Mouse (Mus musculus) cortical plate, adult 2 months (tissue): Measurements from ENCODE around the gene Tacr1. TPM values are rescaled to one million over a fixed set of nuclear protein-coding genes. Genes with fewer than 3 reads are reported as not detected.
A peak's percentile ranks its signal among the peaks of the same experiment; 100 is the strongest.

Source experiments
- H3K27ac ChIP-seq: fragments of 200-500 bp; 2 replicates; pipeline ENCODE4 v1.5.1; 2012; ENCODE audit warnings: low read length, control low read depth, inconsistent platforms; ENCODE audit not compliant: insufficient read depth
- H3K4me1 ChIP-seq: fragments of 200-500 bp; 2 replicates; pipeline ENCODE4 v1.6.1; 2011; ENCODE audit warnings: low read length; ENCODE audit not compliant: control insufficient read depth, insufficient read depth
- H3K4me3 ChIP-seq: fragments of 200-500 bp; 2 replicates; pipeline ENCODE4 v1.5.1; 2011; ENCODE audit warnings: mild to moderate bottlenecking, low read length, control low read depth; ENCODE audit not compliant: insufficient read depth
- CTCF ChIP-seq: fragments of 200-500 bp; IDR thresholded peaks from 2 replicates; pipeline ENCODE4 v1.5.1; 2011; ENCODE audit warnings: mild to moderate bottlenecking, control low read depth, low read length; ENCODE audit not compliant: insufficient read depth; ENCODE audit errors: extremely low read depth
- POLR2A ChIP-seq: fragments of 200-500 bp; IDR thresholded peaks from 2 replicates; pipeline ENCODE4 v1.6.1; 2011; ENCODE audit warnings: mild to moderate bottlenecking, low read length, control low read depth; ENCODE audit not compliant: insufficient read depth; ENCODE audit errors: extremely low read depth
- polyA plus RNA-seq: library from polyadenylated mRNA; depleted of rRNA; stranded (reverse); fragments of >200 nt; gene quantifications from 2 replicates; pipeline ENCODE4 v1.2.3, GENCODE M21; 2012

The Tacr1 gene
- polyA plus RNA-seq, 1 experiment = 0.94 TPM

- H3K27ac ChIP-seq = no peak overlapping the region
- H3K4me3 ChIP-seq = no peak overlapping the region
- TF ChIP-seq POLR2A = no peak
- TF ChIP-seq CTCF = no peak
- H3K4me1 ChIP-seq = no peaks in the 10 kb centered on the region; the same call in 1 of the 2 replicates
Observed at GRCm38 (mm10) chr6:82525107-82525867, 123.2 kb downstream of the Tacr1 start.

GRCm38 (mm10) chr6:82528631-82529030 is 126.5 kb downstream of the Tacr1 start:
- H3K4me1 ChIP-seq = no peaks in the 10 kb centered on the region; the same call in 1 of the 2 replicates
- TF ChIP-seq POLR2A = no peak
- no peak for TF ChIP-seq CTCF
- no peak overlapping the region for H3K27ac ChIP-seq
- H3K4me3 ChIP-seq = no peak overlapping the region

GRCm38 (mm10) chr6:82536641-82537040 is 134.5 kb downstream of the Tacr1 start:
- no peak overlapping the region for H3K27ac ChIP-seq
- H3K4me3 ChIP-seq = no peak overlapping the region
- H3K4me1 ChIP-seq = no peaks in the 10 kb centered on the region
- TF ChIP-seq CTCF (no peak), POLR2A (no peak)

GRCm38 (mm10) chr6:82549270-82549669 is 147.1 kb downstream of the Tacr1 start:
- no peak for TF ChIP-seq POLR2A
- TF ChIP-seq CTCF = 0 out of 2 replicates have a peak, but pooled peaks have one; percentile 13
- Histone ChIP-seq H3K27ac (no peak overlapping the region), H3K4me3 (no peak overlapping the region), H3K4me1 (no peaks in the 10 kb centered on the region)

- no peaks in the 10 kb centered on the region for H3K4me1 ChIP-seq
Observed at GRCm38 (mm10) chr6:82575445-82575844, 173.3 kb downstream of the Tacr1 start.

GRCm38 (mm10) chr6:82585396-82585795 is 183.3 kb downstream of the Tacr1 start:
- TF ChIP-seq CTCF = no peak
- TF ChIP-seq POLR2A = no peak
- H3K4me3 ChIP-seq = no peak overlapping the region

More at GRCm38 (mm10) chr6:82575445-82575844, 173.3 kb downstream of the Tacr1 start:
- TF ChIP-seq POLR2A (no peak), CTCF (no peak)
- Histone ChIP-seq H3K4me3 (no peak overlapping the region), H3K27ac (no peak overlapping the region)

GRCm38 (mm10) chr6:82589387-82589786 is 187.3 kb downstream of the Tacr1 start:
- TF ChIP-seq CTCF (no peak), POLR2A (no peak)
- no peaks in the 10 kb centered on the region for H3K4me1 ChIP-seq
- no peak overlapping the region for H3K27ac ChIP-seq
- H3K4me3 ChIP-seq = no peak overlapping the region

More at GRCm38 (mm10) chr6:82585396-82585795, 183.3 kb downstream of the Tacr1 start:
- H3K4me1 ChIP-seq = no peaks in the 10 kb centered on the region
- no peak overlapping the region for H3K27ac ChIP-seq

- H3K4me1 ChIP-seq = no peaks in the 10 kb centered on the region; the same call in 1 of the 2 replicates
- H3K27ac ChIP-seq = no peak overlapping the region
- TF ChIP-seq CTCF = no peak
- TF ChIP-seq POLR2A = no peak
- no peak overlapping the region for H3K4me3 ChIP-seq
Observed at GRCm38 (mm10) chr6:82595461-82596090, 193.4 kb downstream of the Tacr1 start.

GRCm38 (mm10) chr6:82603228-82603627 is 201.1 kb downstream of the Tacr1 start:
- H3K4me1 ChIP-seq = no peaks in the 10 kb centered on the region
- no peak overlapping the region for H3K27ac ChIP-seq
- TF ChIP-seq CTCF = no peak
- TF ChIP-seq POLR2A = no peak
- H3K4me3 ChIP-seq = no peak overlapping the region
